In genomic region chr17:12156661-12157060, GRCm38 (mm10) we compare ENCODE assay signal across 15 mouse cellular contexts.
"Had no signal": no experiment of that assay in that cellular context is flagged by ENCODE, and none has a peak within 500 bp of the region (broad histone marks: within the 10 kb centered on the region; RNA-seq: fewer than 3 reads in every experiment).

No protein-coding gene starts in this region.

- H3K9ac ChIP-seq: limb, embryonic 12.5 days; limb, embryonic 15.5 days; liver, embryonic 15.5 days; neural tube, embryonic 12.5 days had no signal

- H3K9me3 ChIP-seq: limb, embryonic 12.5 days; limb, embryonic 15.5 days; liver, embryonic 15.5 days; neural tube, embryonic 12.5 days had no signal

- DNase-seq: kidney, adult 2 months; kidney, postnatal 25 days; layer of hippocampus, adult 9-11 months; lung, adult 2 months; lung, postnatal 14 days; midbrain, embryonic 14.5 days; thymus, adult 18-20 months; thymus, postnatal 36 days had no signal

- H3K4me2 ChIP-seq: limb, embryonic 12.5 days; limb, embryonic 15.5 days; liver, embryonic 11.5 days; liver, embryonic 15.5 days; midbrain, embryonic 11.5 days; neural tube, embryonic 12.5 days had no signal

- H3K27me3 ChIP-seq: limb, embryonic 12.5 days; limb, embryonic 15.5 days; liver, embryonic 15.5 days; neural tube, embryonic 12.5 days had no signal

- H3K4me1 ChIP-seq: limb, embryonic 12.5 days; limb, embryonic 15.5 days had no signal

- H3K4me3 ChIP-seq: limb, embryonic 12.5 days; limb, embryonic 15.5 days; liver, embryonic 15.5 days; neural tube, embryonic 12.5 days had no signal

- H3K27ac ChIP-seq: kidney, postnatal 0 days; limb, embryonic 12.5 days; limb, embryonic 15.5 days; neural tube, embryonic 12.5 days had no signal
